Mouse (Mus musculus): ENCODE results near the gene Psma6.

DNA sequence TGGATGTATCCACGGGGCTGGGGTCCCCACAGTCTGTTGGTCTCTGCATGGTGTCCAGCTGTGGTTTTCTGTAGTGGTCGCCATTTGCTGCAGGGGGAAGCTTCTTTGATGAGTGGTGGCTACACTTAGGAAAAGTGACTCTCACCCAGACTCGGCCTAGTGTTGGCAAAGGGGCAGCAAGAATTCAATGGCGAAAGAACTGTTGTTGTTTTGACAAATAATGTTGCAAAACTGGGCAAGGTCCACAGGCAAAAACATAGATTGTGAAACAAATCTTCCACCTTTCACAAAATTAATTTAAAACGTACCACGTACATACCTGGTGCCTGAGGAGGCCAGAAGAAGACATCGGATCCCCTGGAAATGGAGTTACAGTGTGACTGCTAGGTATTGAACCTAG is 42.3 kb downstream of the Psma6 start:
- no peak for TF ChIP-seq POLR2A (IDR thresholded peaks at IDR 0.05; ENCODE audit: borderline replicate concordance, extremely low read depth, low read depth, low read length)
- no peak for TF ChIP-seq CTCF (IDR thresholded peaks at IDR 0.05; ENCODE audit: insufficient read depth, low read length)

Data from lung, adult 2 months (tissue).